12 mouse cellular contexts compared by ENCODE assay signal in the genomic region with DNA sequence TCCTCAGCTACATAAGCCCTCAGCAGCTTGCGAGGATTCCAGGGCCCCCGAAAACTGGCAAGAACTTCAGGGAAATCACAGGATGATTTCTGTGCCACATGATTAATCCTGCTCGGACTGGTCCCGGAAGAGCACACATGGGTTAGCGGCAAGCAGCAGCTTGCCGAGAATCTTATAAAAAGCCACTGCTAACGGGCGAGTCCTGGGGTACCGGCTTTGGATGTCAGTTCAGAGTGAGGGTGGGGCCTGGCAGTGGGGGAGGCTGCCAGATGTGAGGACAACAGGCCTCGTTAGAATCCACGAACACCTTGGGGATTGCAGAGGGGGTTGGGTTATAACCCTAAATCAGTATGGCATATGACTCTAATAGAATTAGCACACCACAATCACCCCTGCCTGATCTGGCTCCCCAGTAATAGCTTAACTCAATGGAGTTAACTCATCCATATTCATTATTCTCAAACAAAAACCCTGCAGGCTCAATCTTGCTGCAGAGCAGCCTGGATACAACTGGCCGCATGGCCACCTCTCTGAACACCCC. TPM values are rescaled to one million over a fixed set of nuclear protein-coding genes. Genes with fewer than 3 reads are reported as not detected.
DNase-seq lines count a peak whose midpoint lies in the region; ATAC-seq and TF ChIP-seq lines count a peak whose summit lies in the region.
"Had no signal": no experiment of that assay in that cellular context is flagged by ENCODE, and none has a peak within 500 bp of the region (broad histone marks: within the 10 kb centered on the region; RNA-seq: fewer than 3 reads in every experiment).

No protein-coding gene starts in this region.

- DNase-seq in heart, postnatal 0 days (ENCODE audit: low spot score) = no peak
- DNase-seq in heart, postnatal 14 days = no peak
- peak; percentile 60 for DNase-seq in embryo, embryonic 11 days
- peak; percentile 46 for DNase-seq in midbrain, postnatal 0 days (ENCODE audit: low spot score)
- no peak for DNase-seq in thymus, postnatal 36 days
- no peak for DNase-seq in right cerebral cortex, postnatal 10 days (ENCODE audit: low spot score in 2 of 2)
- no peak for DNase-seq in cerebellum, adult 11-12 months
- DNase-seq: thymus, adult 18-20 months had no signal

- H3K4me2 ChIP-seq in heart, postnatal 0 days (ENCODE audit: low read depth, low read length) = peak overlapping the region; percentile 20
- peak overlapping the region; percentile 55 for H3K4me2 ChIP-seq in hindbrain, embryonic 16.5 days (ENCODE audit: low read length)
- peak overlapping the region; percentile 54 for H3K4me2 ChIP-seq in midbrain, postnatal 0 days (ENCODE audit: low read depth, low read length, poor library complexity, severe bottlenecking)

- 0 out of 2 replicates have a peak, but pooled peaks cover 7% of the 10 kb centered on the region for H3K27me3 ChIP-seq in heart, postnatal 0 days (ENCODE audit: control insufficient read depth, insufficient read depth, low read length)
- H3K27me3 ChIP-seq in hindbrain, embryonic 16.5 days (replicated peaks; ENCODE audit: control insufficient read depth, insufficient read depth, low read length) = no peaks in the 10 kb centered on the region
- H3K27me3 ChIP-seq in midbrain, postnatal 0 days (ENCODE audit: insufficient read depth, low read length) = 0 out of 2 replicates have a peak, but pooled peaks cover 5% of the 10 kb centered on the region

- no peak overlapping the region for H3K9ac ChIP-seq in heart, postnatal 0 days (replicated peaks; ENCODE audit: low read depth, low read length)
- H3K9ac ChIP-seq in hindbrain, embryonic 16.5 days (ENCODE audit: low read depth, low read length) = peak overlapping the region; percentile 51; the same call in 1 of the 2 replicates
- 0 out of 2 replicates have a peak overlapping the region, but pooled peaks have one; percentile 29 for H3K9ac ChIP-seq in midbrain, postnatal 0 days (replicated peaks; ENCODE audit: low read length, poor library complexity, severe bottlenecking)

- no peak for ATAC-seq in heart, postnatal 0 days (ENCODE audit: insufficient read depth, low read depth)
- ATAC-seq in hindbrain, embryonic 16.5 days = peak; percentile 45
- ATAC-seq in midbrain, postnatal 0 days (ENCODE audit: low FRiP score) = peak; percentile 50

- WGBS in heart, postnatal 0 days = 32% methylated on average over 12 of the region's 12 CpGs
- WGBS in hindbrain, embryonic 16.5 days = 7% methylated on average over 12 of the region's 12 CpGs
- 10% methylated on average over 12 of the region's 12 CpGs for WGBS in midbrain, postnatal 0 days

- TF ChIP-seq CTCF in heart, postnatal 0 days (IDR thresholded peaks at IDR 0.05; ENCODE audit: low read depth) = no peak
- TF ChIP-seq CTCF in midbrain, postnatal 0 days (IDR thresholded peaks at IDR 0.05) = no peak

- intact Hi-C loops in heart, postnatal 14 days (cut with DNase I) = no loop called here

- H3K27ac ChIP-seq in heart, postnatal 0 days (ENCODE audit: low read depth) = no peak overlapping the region
- peak overlapping the region; percentile 32 for H3K27ac ChIP-seq in hindbrain, embryonic 16.5 days (ENCODE audit: low read depth, low read length)
- H3K27ac ChIP-seq in midbrain, postnatal 0 days (ENCODE audit: low read depth, low read length) = no peak overlapping the region

- no peaks in the 10 kb centered on the region for H3K36me3 ChIP-seq in heart, postnatal 0 days (replicated peaks; ENCODE audit: control insufficient read depth, insufficient read depth, low read length)
- H3K36me3 ChIP-seq in hindbrain, embryonic 16.5 days (ENCODE audit: control insufficient read depth, insufficient read depth, low read length) = 0 out of 2 replicates have a peak, but pooled peaks cover 2% of the 10 kb centered on the region
- no peaks in the 10 kb centered on the region for H3K36me3 ChIP-seq in midbrain, postnatal 0 days (ENCODE audit: insufficient read depth, low read length)

- no peaks in the 10 kb centered on the region for H3K9me3 ChIP-seq in heart, postnatal 0 days (replicated peaks; ENCODE audit: control insufficient read depth, low read length)
- no peaks in the 10 kb centered on the region for H3K9me3 ChIP-seq in hindbrain, embryonic 16.5 days (ENCODE audit: control insufficient read depth, low read length)
- H3K9me3 ChIP-seq in midbrain, postnatal 0 days (ENCODE audit: low read length) = no peaks in the 10 kb centered on the region

- 0 out of 2 replicates have a peak, but pooled peaks cover 5% of the 10 kb centered on the region for H3K4me1 ChIP-seq in heart, postnatal 0 days (ENCODE audit: control insufficient read depth, insufficient read depth)
- peaks cover 30% of the 10 kb centered on the region for H3K4me1 ChIP-seq in hindbrain, embryonic 16.5 days (ENCODE audit: control insufficient read depth, insufficient read depth, low read depth, low read length)
- no peaks in the 10 kb centered on the region for H3K4me1 ChIP-seq in midbrain, postnatal 0 days (ENCODE audit: insufficient read depth, low read length)

- TF ChIP-seq EP300 in heart, postnatal 0 days (IDR thresholded peaks at IDR 0.05; ENCODE audit: low read depth) = no peak

- H3K4me3 ChIP-seq in heart, postnatal 0 days (ENCODE audit: low read depth, low read length) = no peak overlapping the region
- peak overlapping the region; percentile 27 for H3K4me3 ChIP-seq in hindbrain, embryonic 16.5 days (ENCODE audit: low read length)
- peak overlapping the region; percentile 18; the same call in 1 of the 2 replicates for H3K4me3 ChIP-seq in midbrain, postnatal 0 days (ENCODE audit: low read depth, low read length)

RNA-seq across cellular contexts. Expression of gene Pdpn, which starts 2.3 kb away (rescaled TPM):
- total RNA-seq in heart, postnatal 0 days (2014; rRNA removed; ENCODE audit: low replicate concordance) = 6.8 and 12.4 TPM in 2 replicates
- 13.6 and 14.9 TPM in 2 replicates for polyA plus RNA-seq in heart, postnatal 0 days (2015; fragmentation: Nextera tagmentation; extraction: Ambion mirVana)
- total RNA-seq in heart, postnatal 14 days (2021) = 10 to 100 TPM in 1 of 2 experiments, 1 to 10 TPM in 1; 8.8 to 10.5 TPM
- 46.9 and 51.6 TPM in 2 replicates for polyA plus RNA-seq in hindbrain, embryonic 16.5 days (2015; fragmentation: Nextera tagmentation; extraction: Ambion mirVana)
- total RNA-seq in midbrain, postnatal 0 days (2014; rRNA removed) = 32.3 and 37.6 TPM in 2 replicates
- polyA plus RNA-seq in midbrain, postnatal 0 days (2015; fragmentation: Nextera tagmentation; extraction: Ambion mirVana) = 33.6 and 35.2 TPM in 2 replicates
- total RNA-seq: common myeloid progenitor, adult 5-6 weeks; MEL had no signal

RNA-seq across cellular contexts. Expression of gene Lrrc38, which starts 52.5 kb away (rescaled TPM):
- total RNA-seq in heart, postnatal 0 days (2014; rRNA removed; ENCODE audit: low replicate concordance) = not detected in 2 replicates
- polyA plus RNA-seq in heart, postnatal 0 days (2015; fragmentation: Nextera tagmentation; extraction: Ambion mirVana) = 0.23 and 0.32 TPM in 2 replicates
- under 1 TPM; 0.12 to 0.24 TPM for total RNA-seq in heart, postnatal 14 days (2021)
- polyA plus RNA-seq in hindbrain, embryonic 16.5 days (2015; fragmentation: Nextera tagmentation; extraction: Ambion mirVana) = 0.38 and 0.69 TPM in 2 replicates
- total RNA-seq in midbrain, postnatal 0 days (2014; rRNA removed) = 0.33 and 2.3 TPM in 2 replicates
- 0.64 and 0.67 TPM in 2 replicates for polyA plus RNA-seq in midbrain, postnatal 0 days (2015; fragmentation: Nextera tagmentation; extraction: Ambion mirVana)
- total RNA-seq: common myeloid progenitor, adult 5-6 weeks; MEL had no signal
- polyA plus RNA-seq: liver, embryonic 16.5 days had no signal

Comparison
In these comparisons a context has a peak if more than half of its experiments do, and no peak if none do; other contexts are left out.
1. DNase-seq: peak in embryo, embryonic 11 days (single experiment) and midbrain, postnatal 0 days (single experiment); none in heart, postnatal 0 days (single experiment), heart, postnatal 14 days (0 of 2), thymus, postnatal 36 days (0 of 2), right cerebral cortex, postnatal 10 days (0 of 2) and cerebellum, adult 11-12 months (single experiment).
2. Peak in every context shown above with its lines, with median percentiles within 50 percentile points of each other: H3K4me2 ChIP-seq.